Mouse (Mus musculus) midbrain, embryonic 10.5 days (tissue): Measurements from ENCODE around the gene Alk. TPM values are rescaled to one million over a fixed set of nuclear protein-coding genes. Genes with fewer than 3 reads are reported as not detected.
A peak's percentile ranks its signal among the peaks of the same experiment; 100 is the strongest.

Source experiments
- DNase-seq: peaks from one replicate; pipeline ENCODE4 v3.0.0-alpha.2; 2017; ENCODE audit warnings: low spot score
- H3K27ac ChIP-seq: fragments of 300-500 bp; sonication (generic); replicated peaks from 2 replicates; pipeline ENCODE4 v1.5.1; 2016; ENCODE audit warnings: mild to moderate bottlenecking
- H3K27me3 ChIP-seq: fragments of 300-500 bp; sonication (generic); 2 replicates; pipeline ENCODE4 v1.6.1; 2016; ENCODE audit warnings: low read depth, mild to moderate bottlenecking; ENCODE audit not compliant: poor library complexity, severe bottlenecking
- H3K36me3 ChIP-seq: fragments of 300-500 bp; sonication (generic); 2 replicates; pipeline ENCODE4 v1.6.1; 2016; ENCODE audit warnings: mild to moderate bottlenecking, moderate library complexity
- H3K4me1 ChIP-seq: fragments of 300-500 bp; sonication (generic); 2 replicates; pipeline ENCODE4 v1.6.1; 2016
- H3K4me3 ChIP-seq: fragments of 300-500 bp; sonication (generic); 2 replicates; pipeline ENCODE4 v1.5.1; 2016; ENCODE audit warnings: mild to moderate bottlenecking, moderate library complexity
- H3K9me3 ChIP-seq: fragments of 300-500 bp; sonication (generic); replicated peaks from 2 replicates; pipeline ENCODE4 v1.6.1; 2016; ENCODE audit warnings: mild to moderate bottlenecking
- WGBS: fragments of 180-500 bp; shearing (Covaris S2); methylation state at CpG from one replicate; pipeline ENCODE4 v1.1.7; 2016; 5-methylcytosine and 5-hydroxymethylcytosine counted together
- polyA plus RNA-seq: library from polyadenylated mRNA; unstranded; fragments of >200 nt; fragmentation: Nextera tagmentation; extraction: Ambion mirVana; gene quantifications from 2 replicates; pipeline ENCODE4 v1.2.1, GENCODE M21; 2016

Alk gene
- polyA plus RNA-seq, 1 experiment from 2014 or later, result 0.21 TPM

- no peaks in the 10 kb centered on the region for H3K9me3 ChIP-seq
- H3K4me3 ChIP-seq, result no peak overlapping the region
- peaks cover 19% of the 10 kb centered on the region for H3K4me1 ChIP-seq
- no peaks in the 10 kb centered on the region for H3K36me3 ChIP-seq
- H3K27ac ChIP-seq, result peak overlapping the region; percentile 60
- DNase-seq, result peak; percentile 23
- no peaks in the 10 kb centered on the region for H3K27me3 ChIP-seq
- WGBS, result 28% methylated on average over 12 of the region's 12 CpGs
Measured at GRCm38 (mm10) chr17:72194976-72195650, 409.3 kb downstream of the Alk start.

- H3K9me3 ChIP-seq, result no peaks in the 10 kb centered on the region
- DNase-seq, result no peak
- H3K27ac ChIP-seq, result no peak overlapping the region
- 93% methylated on average over 8 of the region's 8 CpGs for WGBS
- peaks cover 17% of the 10 kb centered on the region for H3K4me1 ChIP-seq
- H3K4me3 ChIP-seq, result no peak overlapping the region
- no peaks in the 10 kb centered on the region for H3K27me3 ChIP-seq
- no peaks in the 10 kb centered on the region for H3K36me3 ChIP-seq
Measured at GRCm38 (mm10) chr17:72190536-72190935, 413.9 kb downstream of the Alk start.

GRCm38 (mm10) chr17:72187026-72187425, 417.4 kb downstream of the Alk start:
- no peaks in the 10 kb centered on the region; the same call in 1 of the 2 replicates for H3K4me1 ChIP-seq
- WGBS, result 89% methylated on average over 1 of the region's 1 CpGs
- no peaks in the 10 kb centered on the region for H3K27me3 ChIP-seq
- H3K27ac ChIP-seq, result no peak overlapping the region
- no peak overlapping the region for H3K4me3 ChIP-seq
- H3K36me3 ChIP-seq, result no peaks in the 10 kb centered on the region
- DNase-seq, result no peak
- no peaks in the 10 kb centered on the region for H3K9me3 ChIP-seq

- Histone ChIP-seq H3K9me3 (no peaks in the 10 kb centered on the region), H3K27me3 (no peaks in the 10 kb centered on the region), H3K4me3 (no peak overlapping the region), H3K4me1 (peaks cover 5% of the 10 kb centered on the region; the same call in 1 of the 2 replicates), H3K27ac (no peak overlapping the region), H3K36me3 (no peaks in the 10 kb centered on the region)
- DNase-seq, result no peak
- WGBS, result 82% methylated on average over 2 of the region's 2 CpGs
Measured at GRCm38 (mm10) chr17:72182414-72182813, 422.0 kb downstream of the Alk start.

GRCm38 (mm10) chr17:72180200-72180599, 424.2 kb downstream of the Alk start:
- no peaks in the 10 kb centered on the region for H3K36me3 ChIP-seq
- no peak overlapping the region for H3K4me3 ChIP-seq
- H3K9me3 ChIP-seq, result no peaks in the 10 kb centered on the region
- no peak overlapping the region for H3K27ac ChIP-seq
- 93% methylated on average over 9 of the region's 9 CpGs for WGBS
- H3K4me1 ChIP-seq, result peaks cover 9% of the 10 kb centered on the region; the same call in 1 of the 2 replicates
- no peak for DNase-seq
- H3K27me3 ChIP-seq, result no peaks in the 10 kb centered on the region

GRCm38 (mm10) chr17:72179722-72180140, 424.7 kb downstream of the Alk start:
- no peak overlapping the region for H3K27ac ChIP-seq
- H3K9me3 ChIP-seq, result no peaks in the 10 kb centered on the region
- H3K4me3 ChIP-seq, result no peak overlapping the region
- DNase-seq, result no peak
- H3K27me3 ChIP-seq, result no peaks in the 10 kb centered on the region
- H3K36me3 ChIP-seq, result no peaks in the 10 kb centered on the region
- 93% methylated on average over 14 of the region's 14 CpGs for WGBS
- peaks cover 9% of the 10 kb centered on the region; the same call in 1 of the 2 replicates for H3K4me1 ChIP-seq

GRCm38 (mm10) chr17:72173778-72174177, 430.6 kb downstream of the Alk start:
- DNase-seq, result no peak
- Histone ChIP-seq H3K4me1 (peaks cover 7% of the 10 kb centered on the region; the same call in 1 of the 2 replicates), H3K27me3 (no peaks in the 10 kb centered on the region), H3K27ac (no peak overlapping the region), H3K4me3 (no peak overlapping the region), H3K36me3 (no peaks in the 10 kb centered on the region), H3K9me3 (no peaks in the 10 kb centered on the region)
- 71% methylated on average over 3 of the region's 3 CpGs for WGBS

GRCm38 (mm10) chr17:72168152-72168551, 436.3 kb downstream of the Alk start:
- Histone ChIP-seq H3K27me3 (no peaks in the 10 kb centered on the region), H3K36me3 (no peaks in the 10 kb centered on the region), H3K4me1 (no peaks in the 10 kb centered on the region), H3K4me3 (no peak overlapping the region), H3K9me3 (no peaks in the 10 kb centered on the region), H3K27ac (no peak overlapping the region)
- WGBS, result 88% methylated on average over 5 of the region's 5 CpGs
- no peak for DNase-seq

GRCm38 (mm10) chr17:72158857-72159385, 445.5 kb downstream of the Alk start:
- H3K4me1 ChIP-seq, result no peaks in the 10 kb centered on the region
- 84% methylated on average over 5 of the region's 5 CpGs for WGBS
- H3K27ac ChIP-seq, result no peak overlapping the region
- no peaks in the 10 kb centered on the region for H3K36me3 ChIP-seq
- H3K9me3 ChIP-seq, result peaks cover 5% of the 10 kb centered on the region; the same call in 1 of the 2 replicates
- H3K4me3 ChIP-seq, result no peak overlapping the region
- H3K27me3 ChIP-seq, result no peaks in the 10 kb centered on the region
- no peak for DNase-seq

- WGBS, result 76% methylated on average over 10 of the region's 10 CpGs
- Histone ChIP-seq H3K9me3 (peaks cover 8% of the 10 kb centered on the region; the same call in 1 of the 2 replicates), H3K4me3 (no peak overlapping the region), H3K27me3 (no peaks in the 10 kb centered on the region), H3K27ac (no peak overlapping the region), H3K36me3 (no peaks in the 10 kb centered on the region), H3K4me1 (no peaks in the 10 kb centered on the region)
- no peak for DNase-seq
Measured at GRCm38 (mm10) chr17:72157830-72158629, 446.4 kb downstream of the Alk start.

- Histone ChIP-seq H3K27ac (no peak overlapping the region), H3K27me3 (no peaks in the 10 kb centered on the region), H3K4me3 (no peak overlapping the region), H3K4me1 (no peaks in the 10 kb centered on the region), H3K9me3 (peaks cover 8% of the 10 kb centered on the region; the same call in 1 of the 2 replicates), H3K36me3 (no peaks in the 10 kb centered on the region)
- WGBS, result 85% methylated on average over 3 of the region's 3 CpGs
- no peak for DNase-seq
Measured at GRCm38 (mm10) chr17:72153038-72153437, 451.4 kb downstream of the Alk start.

- H3K4me1 ChIP-seq, result no peaks in the 10 kb centered on the region
- no peaks in the 10 kb centered on the region for H3K36me3 ChIP-seq
- 80% methylated on average over 7 of the region's 7 CpGs for WGBS
- H3K27ac ChIP-seq, result no peak overlapping the region
- no peaks in the 10 kb centered on the region for H3K9me3 ChIP-seq
- DNase-seq, result no peak
- H3K27me3 ChIP-seq, result no peaks in the 10 kb centered on the region
- no peak overlapping the region for H3K4me3 ChIP-seq
Measured at GRCm38 (mm10) chr17:72144946-72145598, 459.4 kb downstream of the Alk start.
